Mouse (Mus musculus): ENCODE data around the gene Cldn4.

- TF ChIP-seq POLR2A (IDR thresholded peaks at IDR 0.05; ENCODE audit: control insufficient read depth, low read depth, low read length) (no peak), CTCF (IDR thresholded peaks at IDR 0.05; ENCODE audit: control insufficient read depth, insufficient read depth, insufficient replicate concordance, low read depth, low read length) (no peak)
Measured at GRCm38 (mm10) chr5:134934666-134935065, 12.1 kb downstream of the Cldn4 start.
